Mouse (Mus musculus): ENCODE data around the gene Aqp9. TPM values are rescaled to one million over a fixed set of nuclear protein-coding genes. Genes with fewer than 3 reads are reported as not detected.
"Not testable (repeated sequence)": the region's sequence is repeated elsewhere in the genome, so short reads cannot be mapped to it uniquely, and the experiment has no call there.

Aqp9 gene
- polyA plus RNA-seq, 1 experiment from 2014 or later, result 1.5 TPM

GRCm38 (mm10) chr9:71133190-71133589 is 35.3 kb downstream of the Aqp9 start:
- Histone ChIP-seq H3K9ac (no peak overlapping the region), H3K4me3 (replicated peaks) (no peak overlapping the region), H3K4me1 (no peaks in the 10 kb centered on the region), H3K27me3 (no peaks in the 10 kb centered on the region), H3K4me2 (replicated peaks) (no peak overlapping the region), H3K9me3 (replicated peaks) (no peaks in the 10 kb centered on the region), H3K36me3 (no peaks in the 10 kb centered on the region), H3K27ac (replicated peaks) (no peak overlapping the region)
- WGBS, result 85% methylated on average over 5 of the region's 5 CpGs
- no peak for ATAC-seq (ENCODE audit: insufficient number of reproducible peaks, low FRiP score, low TSS enrichment, low read depth)

- no peaks in the 10 kb centered on the region for H3K27me3 ChIP-seq
- no peaks in the 10 kb centered on the region for H3K36me3 ChIP-seq
- no peak for ATAC-seq (ENCODE audit: insufficient number of reproducible peaks, low FRiP score, low TSS enrichment, low read depth)
- H3K9ac ChIP-seq, result no peak overlapping the region
- no peaks in the 10 kb centered on the region for H3K4me1 ChIP-seq
- H3K4me2 ChIP-seq (replicated peaks), result no peak overlapping the region
- H3K27ac ChIP-seq (replicated peaks), result no peak overlapping the region
- no peaks in the 10 kb centered on the region for H3K9me3 ChIP-seq (replicated peaks)
- 63% methylated on average over 5 of the region's 5 CpGs for WGBS
- H3K4me3 ChIP-seq (replicated peaks), result no peak overlapping the region
These were observed 36.7 kb downstream of the Aqp9 start for GRCm38 (mm10) chr9:71131822-71132221.

- H3K36me3 ChIP-seq, result no peaks in the 10 kb centered on the region
- no peaks in the 10 kb centered on the region for H3K9me3 ChIP-seq (replicated peaks)
- H3K4me2 ChIP-seq (replicated peaks), result no peak overlapping the region
- H3K4me1 ChIP-seq, result no peaks in the 10 kb centered on the region
- no peak for ATAC-seq (ENCODE audit: insufficient number of reproducible peaks, low FRiP score, low TSS enrichment, low read depth)
- H3K4me3 ChIP-seq (replicated peaks), result no peak overlapping the region
- no peak overlapping the region for H3K9ac ChIP-seq
- 55% methylated on average over 5 of the region's 5 CpGs for WGBS
- no peak overlapping the region for H3K27ac ChIP-seq (replicated peaks)
- no peaks in the 10 kb centered on the region for H3K27me3 ChIP-seq
These were observed 39.6 kb downstream of the Aqp9 start for GRCm38 (mm10) chr9:71128911-71129310.

GRCm38 (mm10) chr9:71126205-71126604 is 42.3 kb downstream of the Aqp9 start:
- H3K27me3 ChIP-seq, result no peaks in the 10 kb centered on the region
- no peaks in the 10 kb centered on the region for H3K4me1 ChIP-seq
- H3K27ac ChIP-seq (replicated peaks), result no peak overlapping the region
- H3K36me3 ChIP-seq, result no peaks in the 10 kb centered on the region
- no peaks in the 10 kb centered on the region for H3K9me3 ChIP-seq (replicated peaks)
- no peak overlapping the region for H3K4me2 ChIP-seq (replicated peaks)
- H3K4me3 ChIP-seq (replicated peaks), result no peak overlapping the region
- H3K9ac ChIP-seq, result no peak overlapping the region
- WGBS, result 26% methylated on average over 2 of the region's 2 CpGs
- ATAC-seq (ENCODE audit: insufficient number of reproducible peaks, low FRiP score, low TSS enrichment, low read depth), result no peak

GRCm38 (mm10) chr9:71123095-71123494 is 45.4 kb downstream of the Aqp9 start:
- not testable (repeated sequence) for H3K4me1 ChIP-seq; H3K36me3 ChIP-seq; H3K4me2 ChIP-seq (replicated peaks); H3K9me3 ChIP-seq (replicated peaks); H3K4me3 ChIP-seq (replicated peaks); H3K27me3 ChIP-seq; H3K27ac ChIP-seq (replicated peaks); H3K9ac ChIP-seq; ATAC-seq (ENCODE audit: insufficient number of reproducible peaks, low FRiP score, low TSS enrichment, low read depth)
- WGBS, result 86% methylated on average over 8 of the region's 8 CpGs

GRCm38 (mm10) chr9:71120924-71121323 is 47.6 kb downstream of the Aqp9 start:
- H3K4me2 ChIP-seq (replicated peaks), result no peak overlapping the region
- no peak overlapping the region for H3K27ac ChIP-seq (replicated peaks)
- no peak overlapping the region for H3K9ac ChIP-seq
- ATAC-seq (ENCODE audit: insufficient number of reproducible peaks, low FRiP score, low TSS enrichment, low read depth), result no peak
- H3K4me3 ChIP-seq (replicated peaks), result no peak overlapping the region
- H3K27me3 ChIP-seq, result no peaks in the 10 kb centered on the region
- no peaks in the 10 kb centered on the region for H3K36me3 ChIP-seq
- no peaks in the 10 kb centered on the region for H3K4me1 ChIP-seq
- H3K9me3 ChIP-seq (replicated peaks), result no peaks in the 10 kb centered on the region
- 74% methylated on average over 9 of the region's 9 CpGs for WGBS

GRCm38 (mm10) chr9:71113166-71113565 is 55.3 kb downstream of the Aqp9 start:
- ATAC-seq (ENCODE audit: insufficient number of reproducible peaks, low FRiP score, low TSS enrichment, low read depth), result no peak
- WGBS, result 68% methylated on average over 6 of the region's 6 CpGs
- Histone ChIP-seq H3K27me3 (no peaks in the 10 kb centered on the region), H3K9me3 (replicated peaks) (no peaks in the 10 kb centered on the region), H3K36me3 (no peaks in the 10 kb centered on the region), H3K9ac (no peak overlapping the region), H3K4me3 (replicated peaks) (no peak overlapping the region), H3K27ac (replicated peaks) (no peak overlapping the region), H3K4me1 (no peaks in the 10 kb centered on the region), H3K4me2 (replicated peaks) (no peak overlapping the region)

- Histone ChIP-seq H3K9me3 (replicated peaks) (no peaks in the 10 kb centered on the region), H3K4me1 (no peaks in the 10 kb centered on the region), H3K9ac (no peak overlapping the region), H3K27me3 (no peaks in the 10 kb centered on the region), H3K36me3 (no peaks in the 10 kb centered on the region), H3K4me2 (replicated peaks) (no peak overlapping the region), H3K27ac (replicated peaks) (no peak overlapping the region), H3K4me3 (replicated peaks) (no peak overlapping the region)
- WGBS, result 43% methylated on average over 5 of the region's 5 CpGs
- no peak for ATAC-seq (ENCODE audit: insufficient number of reproducible peaks, low FRiP score, low TSS enrichment, low read depth)
These were observed 65.0 kb downstream of the Aqp9 start for GRCm38 (mm10) chr9:71103521-71103920.

GRCm38 (mm10) chr9:71094066-71094465 is 74.4 kb downstream of the Aqp9 start:
- no peak for ATAC-seq (ENCODE audit: insufficient number of reproducible peaks, low FRiP score, low TSS enrichment, low read depth)
- Histone ChIP-seq H3K4me1 (no peaks in the 10 kb centered on the region), H3K4me3 (replicated peaks) (no peak overlapping the region), H3K4me2 (replicated peaks) (no peak overlapping the region), H3K36me3 (no peaks in the 10 kb centered on the region), H3K27ac (replicated peaks) (no peak overlapping the region), H3K9me3 (replicated peaks) (no peaks in the 10 kb centered on the region), H3K27me3 (no peaks in the 10 kb centered on the region), H3K9ac (no peak overlapping the region)
- 86% methylated on average over 6 of the region's 6 CpGs for WGBS

- no peaks in the 10 kb centered on the region for H3K36me3 ChIP-seq
- no peaks in the 10 kb centered on the region for H3K9me3 ChIP-seq (replicated peaks)
- H3K4me3 ChIP-seq (replicated peaks), result no peak overlapping the region
- H3K9ac ChIP-seq, result no peak overlapping the region
- 62% methylated on average over 5 of the region's 5 CpGs for WGBS
- H3K27me3 ChIP-seq, result no peaks in the 10 kb centered on the region
- no peak overlapping the region for H3K4me2 ChIP-seq (replicated peaks)
- ATAC-seq (ENCODE audit: insufficient number of reproducible peaks, low FRiP score, low TSS enrichment, low read depth), result no peak
- no peak overlapping the region for H3K27ac ChIP-seq (replicated peaks)
- H3K4me1 ChIP-seq, result no peaks in the 10 kb centered on the region
These were observed 76.4 kb downstream of the Aqp9 start for GRCm38 (mm10) chr9:71092038-71092437.

GRCm38 (mm10) chr9:71079201-71079600 is 89.3 kb downstream of the Aqp9 start:
- Histone ChIP-seq H3K36me3 (no peaks in the 10 kb centered on the region), H3K4me3 (replicated peaks) (no peak overlapping the region), H3K9me3 (replicated peaks) (no peaks in the 10 kb centered on the region), H3K27me3 (no peaks in the 10 kb centered on the region), H3K27ac (replicated peaks) (no peak overlapping the region), H3K4me2 (replicated peaks) (no peak overlapping the region), H3K9ac (no peak overlapping the region), H3K4me1 (0 out of 2 replicates have a peak, but pooled peaks cover 6% of the 10 kb centered on the region)
- no peak for ATAC-seq (ENCODE audit: insufficient number of reproducible peaks, low FRiP score, low TSS enrichment, low read depth)
- WGBS, result 42% methylated on average over 7 of the region's 7 CpGs

GRCm38 (mm10) chr9:71077251-71077825 is 91.1 kb downstream of the Aqp9 start:
- no peak overlapping the region for H3K9ac ChIP-seq
- no peaks in the 10 kb centered on the region for H3K9me3 ChIP-seq (replicated peaks)
- H3K4me1 ChIP-seq, result peaks cover 10% of the 10 kb centered on the region; the same call in 1 of the 2 replicates
- no peak for ATAC-seq (ENCODE audit: insufficient number of reproducible peaks, low FRiP score, low TSS enrichment, low read depth)
- no peaks in the 10 kb centered on the region for H3K27me3 ChIP-seq
- H3K4me3 ChIP-seq (replicated peaks), result no peak overlapping the region
- H3K36me3 ChIP-seq, result no peaks in the 10 kb centered on the region
- H3K27ac ChIP-seq (replicated peaks), result no peak overlapping the region
- WGBS, result 79% methylated on average over 5 of the region's 5 CpGs
- no peak overlapping the region for H3K4me2 ChIP-seq (replicated peaks)

Data from embryonic facial prominence, embryonic 15.5 days (tissue).